Mouse (Mus musculus) gastrocnemius, adult 2 months (tissue): ENCODE measurements around the gene Pcnx. TPM values are rescaled to one million over a fixed set of nuclear protein-coding genes. Genes with fewer than 3 reads are reported as not detected.

ENCODE experiments used
- DNase-seq: peaks from one replicate; pipeline ENCODE4 v3.0.0; 2022
- H3K27ac ChIP-seq: fragments of 200-600 bp; 2 replicates; pipeline ENCODE4 v1.8.1; 2022; ENCODE audit warnings: mild to moderate bottlenecking
- H3K4me3 ChIP-seq: fragments of 200-600 bp; 2 replicates; pipeline ENCODE4 v1.8.1; 2022; ENCODE audit warnings: mild to moderate bottlenecking, moderate library complexity
- CTCF ChIP-seq: fragments of 200-600 bp; IDR thresholded peaks from 2 replicates; pipeline ENCODE4 v1.8.1; 2022; ENCODE audit warnings: antibody characterized with exemption, mild to moderate bottlenecking, moderate library complexity
- intact Hi-C: fragments of 180-260 bp; cut with DNase I; formaldehyde crosslinking; loops from one replicate; pipeline ENCODE4 v1.15.1; 2025
- total RNA-seq, 2 experiments: library from RNA; stranded (reverse); gene quantifications; 2 replicates each; pipeline ENCODE4 v1.2.3; 2021

Pcnx gene
- total RNA-seq, 2 experiments from 2014 or later, result 50.3 to 51.3 TPM

- intact Hi-C loops, result loop anchor here (5.0 kb wide), 1 partner anchor 61 kb away; no protein-coding TSS in a partner anchor
- no peak for TF ChIP-seq CTCF
- H3K4me3 ChIP-seq, result no peak overlapping the region
- no peak for DNase-seq
- peak overlapping the region; percentile 54 for H3K27ac ChIP-seq
These were observed 1.7 kb upstream of the Pcnx start for GRCm38 (mm10) chr12:81857978-81858569.

GRCm38 (mm10) chr12:81860308-81861181 is 722 bp downstream of the Pcnx start:
- intact Hi-C loops, result loop anchor here (2.0 kb wide), 1 partner anchor 54 kb away; no protein-coding TSS in a partner anchor
- TF ChIP-seq CTCF, result peak; percentile 4; the same call in 1 of the 2 replicates
- peak; percentile 79 for DNase-seq
- Histone ChIP-seq H3K4me3 (peak overlapping the region; percentile 96), H3K27ac (peak overlapping the region; percentile 97)

- H3K27ac ChIP-seq, result peak overlapping the region; percentile 97
- no peak for TF ChIP-seq CTCF
- peak overlapping the region; percentile 96 for H3K4me3 ChIP-seq
- intact Hi-C loops, result loop anchor here (2.0 kb wide), 1 partner anchor 53 kb away; no protein-coding TSS in a partner anchor
- no peak for DNase-seq
These were observed 1.6 kb downstream of the Pcnx start for GRCm38 (mm10) chr12:81861199-81862085.

GRCm38 (mm10) chr12:81862351-81862802 is 2.6 kb downstream of the Pcnx start:
- intact Hi-C loops, result no loop called here
- peak overlapping the region; percentile 96 for H3K4me3 ChIP-seq
- peak overlapping the region; percentile 97 for H3K27ac ChIP-seq
- peak; percentile 61 for DNase-seq
- no peak for TF ChIP-seq CTCF

- no peak for TF ChIP-seq CTCF
- no peak overlapping the region for H3K4me3 ChIP-seq
- no peak for DNase-seq
- no peak overlapping the region for H3K27ac ChIP-seq
- intact Hi-C loops, result no loop called here
These were observed 4.1 kb downstream of the Pcnx start for GRCm38 (mm10) chr12:81863949-81864348.

GRCm38 (mm10) chr12:81865183-81865582 is 5.4 kb downstream of the Pcnx start:
- DNase-seq, result no peak
- Histone ChIP-seq H3K27ac (no peak overlapping the region), H3K4me3 (no peak overlapping the region)
- intact Hi-C loops, result no loop called here
- no peak for TF ChIP-seq CTCF

GRCm38 (mm10) chr12:81867316-81867715 is 7.5 kb downstream of the Pcnx start:
- H3K4me3 ChIP-seq, result no peak overlapping the region
- no peak for TF ChIP-seq CTCF
- no peak overlapping the region for H3K27ac ChIP-seq
- intact Hi-C loops, result no loop called here
- DNase-seq, result no peak

- intact Hi-C loops, result no loop called here
- no peak for TF ChIP-seq CTCF
- Histone ChIP-seq H3K4me3 (no peak overlapping the region), H3K27ac (peak overlapping the region; percentile 8; the same call in 1 of the 2 replicates)
- DNase-seq, result no peak
These were observed 9.6 kb downstream of the Pcnx start for GRCm38 (mm10) chr12:81869205-81869940.

GRCm38 (mm10) chr12:81873345-81873744 is 13.5 kb downstream of the Pcnx start:
- intact Hi-C loops, result no loop called here
- no peak for DNase-seq
- H3K27ac ChIP-seq, result no peak overlapping the region

GRCm38 (mm10) chr12:81880161-81880560 is 20.3 kb downstream of the Pcnx start:
- intact Hi-C loops, result no loop called here
- no peak overlapping the region for H3K27ac ChIP-seq
- no peak overlapping the region for H3K4me3 ChIP-seq
- TF ChIP-seq CTCF, result no peak
- DNase-seq, result no peak

More at GRCm38 (mm10) chr12:81873345-81873744, 13.5 kb downstream of the Pcnx start:
- H3K4me3 ChIP-seq, result no peak overlapping the region
- TF ChIP-seq CTCF, result no peak

GRCm38 (mm10) chr12:81883255-81884106 is 23.7 kb downstream of the Pcnx start:
- Histone ChIP-seq H3K4me3 (no peak overlapping the region), H3K27ac (peak overlapping the region; percentile 5; the same call in 1 of the 2 replicates)
- TF ChIP-seq CTCF, result no peak
- DNase-seq, result no peak
- intact Hi-C loops, result no loop called here
